Mouse (Mus musculus): ENCODE measurements around the gene Bnipl. TPM values are rescaled to one million over a fixed set of nuclear protein-coding genes. Genes with fewer than 3 reads are reported as not detected.

The Bnipl gene
- polyA plus RNA-seq, 1 experiment from 2014 or later: 0.29 TPM

DNA sequence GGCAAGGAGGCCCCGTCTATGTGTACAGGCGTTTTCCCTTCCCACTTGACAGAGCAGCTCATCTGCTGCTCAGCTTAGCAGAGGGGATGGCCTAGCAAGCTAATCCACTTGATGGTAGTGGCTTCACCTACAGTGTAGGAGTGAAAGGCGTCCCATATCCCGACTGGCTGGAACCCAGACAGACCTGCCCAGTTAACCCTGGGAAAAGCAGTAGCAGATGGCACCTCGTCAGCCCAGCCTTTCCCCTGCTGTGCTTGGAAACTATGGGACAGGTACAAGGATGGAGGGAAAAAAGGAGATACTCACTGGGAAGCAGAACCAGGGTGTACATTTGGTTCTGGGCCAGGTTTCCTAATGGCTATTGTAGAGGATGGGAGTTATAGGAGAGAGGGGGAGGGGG lies 632 bp downstream of the Bnipl start:
- ATAC-seq (ENCODE audit: low FRiP score): no peak
- H3K36me3 ChIP-seq: peaks cover 25% of the 10 kb centered on the region

DNA sequence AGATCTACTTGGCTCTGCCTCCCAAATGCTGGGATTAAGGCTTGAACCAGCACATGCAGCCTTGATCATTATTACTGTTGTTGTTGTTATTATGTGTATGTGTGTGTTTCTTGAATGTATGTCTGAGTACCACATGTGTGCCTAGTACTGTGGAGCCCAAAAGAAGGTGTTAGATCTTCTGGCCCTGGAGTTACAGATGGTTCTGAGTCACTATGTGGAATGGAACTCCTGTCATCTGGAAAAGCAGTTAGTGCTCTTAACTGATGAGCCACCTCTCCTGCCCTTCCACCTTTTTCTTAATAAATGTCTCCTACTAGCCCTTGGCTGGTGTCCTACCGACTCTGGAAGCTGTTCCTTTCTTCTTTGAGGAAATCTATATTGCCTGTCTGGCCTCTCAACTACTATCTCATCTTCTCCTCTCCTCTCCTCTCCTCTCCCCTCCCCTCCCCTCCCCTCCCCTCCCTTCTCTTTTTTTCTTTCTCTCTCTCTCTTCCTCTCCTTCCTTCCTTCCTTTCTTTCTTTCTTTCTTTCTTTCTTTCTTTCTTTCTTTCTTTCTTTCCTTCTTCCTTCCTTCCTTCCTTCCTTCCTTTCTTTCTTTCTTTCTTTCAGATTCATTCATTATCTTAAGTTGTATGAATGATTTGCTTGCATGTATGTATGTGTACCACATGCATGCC lies 3.2 kb downstream of the Bnipl start:
- no peak for ATAC-seq (ENCODE audit: low FRiP score)
- H3K36me3 ChIP-seq: peaks cover 21% of the 10 kb centered on the region
- no peak overlapping the region for H3K4me3 ChIP-seq (replicated peaks)
- WGBS: 76% methylated on average over 1 of the region's 1 CpGs
- H3K4me1 ChIP-seq: no peaks in the 10 kb centered on the region
- H3K9me3 ChIP-seq (replicated peaks): no peaks in the 10 kb centered on the region
- H3K9ac ChIP-seq (replicated peaks): no peak overlapping the region
- H3K27me3 ChIP-seq (replicated peaks): no peaks in the 10 kb centered on the region
- no peak overlapping the region for H3K4me2 ChIP-seq
- no peak overlapping the region for H3K27ac ChIP-seq (replicated peaks)

More for the DNA sequence above, 632 bp downstream of the Bnipl start:
- Histone ChIP-seq H3K9ac (replicated peaks) (no peak overlapping the region), H3K27me3 (replicated peaks) (no peaks in the 10 kb centered on the region), H3K27ac (replicated peaks) (no peak overlapping the region), H3K4me2 (no peak overlapping the region), H3K9me3 (replicated peaks) (no peaks in the 10 kb centered on the region), H3K4me1 (no peaks in the 10 kb centered on the region), H3K4me3 (replicated peaks) (no peak overlapping the region)
- 86% methylated on average over 5 of the region's 5 CpGs for WGBS

DNA sequence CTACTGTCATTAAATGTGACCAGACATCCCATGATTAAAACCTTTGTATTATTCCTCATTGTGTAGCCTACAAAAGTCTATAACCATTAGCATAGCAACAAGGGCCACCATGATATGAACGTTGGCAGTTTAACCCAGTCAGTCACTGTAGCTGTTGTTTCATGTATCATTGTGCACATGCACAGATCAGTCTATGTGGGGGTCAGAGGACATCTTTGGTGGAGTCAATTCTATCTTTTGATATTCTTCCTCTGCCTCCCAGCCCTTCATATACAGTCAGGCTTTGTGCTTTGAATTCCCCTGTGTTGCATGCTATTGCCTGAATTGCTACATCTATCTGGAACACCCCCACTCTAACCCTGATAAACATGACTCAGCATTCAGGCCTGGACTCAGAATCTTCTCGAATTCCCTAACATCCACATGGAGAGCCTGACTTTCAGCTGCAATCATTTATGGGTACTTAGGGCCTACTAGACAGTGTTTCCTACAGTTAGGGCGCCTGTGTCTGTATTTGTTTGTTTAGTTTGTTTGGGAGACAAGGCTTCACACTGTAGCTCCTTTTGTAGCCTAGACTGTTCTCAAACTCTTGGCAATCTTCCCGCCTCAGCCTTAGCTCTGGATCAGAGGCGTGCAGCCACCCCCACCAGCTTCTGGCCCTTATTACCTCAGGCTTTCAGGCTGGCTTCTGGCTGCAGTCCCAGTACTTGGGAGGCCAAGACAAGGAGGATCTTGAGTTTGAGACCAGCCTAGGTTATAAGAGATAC lies 4.3 kb downstream of the Bnipl start:
- Histone ChIP-seq H3K9me3 (replicated peaks) (no peaks in the 10 kb centered on the region), H3K36me3 (peaks cover 20% of the 10 kb centered on the region), H3K4me3 (replicated peaks) (no peak overlapping the region), H3K9ac (replicated peaks) (no peak overlapping the region), H3K27ac (replicated peaks) (no peak overlapping the region), H3K4me1 (no peaks in the 10 kb centered on the region), H3K27me3 (replicated peaks) (no peaks in the 10 kb centered on the region), H3K4me2 (no peak overlapping the region)
- ATAC-seq (ENCODE audit: low FRiP score): no peak; the same call in 1 of the 2 replicates
- 80% methylated on average over 5 of the region's 5 CpGs for WGBS

DNA sequence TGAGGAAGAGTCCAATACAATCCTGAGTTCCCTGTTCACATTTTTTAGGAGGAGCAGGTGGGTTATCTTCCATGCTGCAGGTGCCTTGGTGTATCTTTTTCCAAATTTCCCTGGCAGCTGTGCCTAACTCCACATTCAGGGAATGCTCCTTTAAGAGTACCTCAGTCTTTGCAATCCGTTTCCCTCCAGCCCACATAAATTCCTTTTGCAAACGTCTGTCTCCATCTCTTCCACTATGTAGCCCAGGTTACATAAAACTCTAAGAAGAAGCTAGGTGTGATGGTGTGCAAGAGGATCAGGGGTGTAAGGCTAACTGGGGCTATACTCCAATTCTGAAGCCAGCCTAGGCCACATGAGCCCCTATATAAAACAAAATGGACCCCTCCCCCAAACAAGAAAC lies 7.9 kb downstream of the Bnipl start:
- H3K27ac ChIP-seq (replicated peaks): no peak overlapping the region
- WGBS: 81% methylated on average over 2 of the region's 2 CpGs
- peaks cover 27% of the 10 kb centered on the region for H3K36me3 ChIP-seq
- H3K4me3 ChIP-seq (replicated peaks): no peak overlapping the region
- ATAC-seq (ENCODE audit: low FRiP score): no peak
- no peak overlapping the region for H3K9ac ChIP-seq (replicated peaks)
- no peak overlapping the region for H3K4me2 ChIP-seq
- H3K27me3 ChIP-seq (replicated peaks): no peaks in the 10 kb centered on the region
- no peaks in the 10 kb centered on the region for H3K9me3 ChIP-seq (replicated peaks)
- no peaks in the 10 kb centered on the region for H3K4me1 ChIP-seq

DNA sequence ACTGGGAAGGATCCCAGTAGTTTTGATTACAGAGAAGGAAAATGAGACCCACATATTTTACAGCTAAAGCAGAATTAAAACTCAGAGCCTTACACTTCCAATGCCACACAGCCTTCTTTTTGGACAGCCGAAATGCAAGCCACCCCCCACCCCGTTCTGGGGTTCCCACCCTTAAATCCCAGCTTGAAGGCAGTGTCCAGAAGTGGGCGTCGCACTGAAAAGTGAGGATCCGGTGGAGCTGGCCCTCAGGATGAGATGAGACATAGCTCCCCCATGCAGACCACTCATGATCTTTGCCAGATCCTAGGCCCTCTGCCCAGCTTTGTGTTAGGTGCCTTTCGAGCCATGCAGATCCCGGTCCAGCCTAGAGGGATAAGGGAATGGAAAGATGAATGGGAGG lies 9.5 kb downstream of the Bnipl start, which contains the start of gene Gm128:
TSS of gene Gm128 (minus strand) at position 101 of the 400 bp plus-strand sequence.
- WGBS: 83% methylated on average over 7 of the region's 7 CpGs
- no peak for ATAC-seq (ENCODE audit: low FRiP score)
- peaks cover 42% of the 10 kb centered on the region for H3K36me3 ChIP-seq
- no peak within 1 kb of the TSS for H3K27ac ChIP-seq (replicated peaks)
- no peaks in the 10 kb centered on the region for H3K4me1 ChIP-seq
- no peaks in the 10 kb centered on the region for H3K9me3 ChIP-seq (replicated peaks)
- peak within 1 kb of the TSS; percentile 16 for H3K4me2 ChIP-seq
- H3K4me3 ChIP-seq (replicated peaks): no peak within 1 kb of the TSS
- H3K27me3 ChIP-seq (replicated peaks): no peaks in the 10 kb centered on the region
- H3K9ac ChIP-seq (replicated peaks): no peak within 1 kb of the TSS

DNA sequence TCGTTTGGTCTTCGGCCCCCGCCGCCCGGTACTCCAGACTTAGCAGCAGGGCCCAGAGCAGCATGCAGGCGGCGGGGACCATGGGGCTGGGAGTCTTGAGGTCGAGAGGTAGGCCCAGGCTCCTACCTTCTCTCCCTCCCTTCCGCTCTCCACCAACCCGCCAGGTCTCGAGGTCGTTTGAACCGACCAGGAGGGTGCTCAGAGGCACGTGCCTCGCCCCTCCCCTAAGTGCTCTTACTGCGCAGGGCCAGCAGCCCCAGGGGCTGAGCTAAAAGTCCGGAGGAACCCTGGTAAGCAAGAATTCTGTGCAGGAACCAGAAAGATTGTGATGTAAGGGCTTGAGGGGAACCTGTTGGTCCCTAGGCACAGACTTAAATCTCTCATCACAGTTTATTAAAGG lies 10.1 kb downstream of the Bnipl start:
- no peak overlapping the region for H3K27ac ChIP-seq (replicated peaks)
- H3K27me3 ChIP-seq (replicated peaks): no peaks in the 10 kb centered on the region
- no peaks in the 10 kb centered on the region for H3K4me1 ChIP-seq
- H3K9ac ChIP-seq (replicated peaks): no peak overlapping the region
- no peak overlapping the region for H3K4me3 ChIP-seq (replicated peaks)
- peak overlapping the region; percentile 16 for H3K4me2 ChIP-seq
- H3K36me3 ChIP-seq: peaks cover 47% of the 10 kb centered on the region
- H3K9me3 ChIP-seq (replicated peaks): no peaks in the 10 kb centered on the region
- WGBS: 34% methylated on average over 17 of the region's 17 CpGs
- no peak for ATAC-seq (ENCODE audit: low FRiP score)

DNA sequence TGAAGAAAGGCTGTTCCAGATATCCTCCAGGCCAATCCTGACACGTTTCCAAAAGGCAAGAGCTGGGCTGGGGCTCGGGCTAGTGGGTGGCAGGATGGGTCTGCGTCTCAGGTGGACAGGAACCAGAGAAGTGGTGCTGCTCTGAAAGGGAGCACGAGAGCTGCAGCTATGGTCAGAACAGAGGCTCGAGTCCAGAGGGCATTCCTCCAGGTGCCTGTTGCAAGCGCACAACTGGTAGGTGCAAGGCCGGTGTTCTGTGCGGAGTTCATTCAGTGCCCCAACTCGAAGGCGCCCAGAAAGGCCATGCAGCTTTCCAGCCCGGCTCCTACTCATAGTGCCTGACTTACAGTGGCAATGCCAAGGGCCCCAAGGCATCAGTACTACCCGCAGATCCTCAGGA lies 11.0 kb downstream of the Bnipl start:
- H3K4me3 ChIP-seq (replicated peaks): no peak overlapping the region
- no peaks in the 10 kb centered on the region for H3K9me3 ChIP-seq (replicated peaks)
- H3K27me3 ChIP-seq (replicated peaks): no peaks in the 10 kb centered on the region
- no peak overlapping the region for H3K4me2 ChIP-seq
- 90% methylated on average over 12 of the region's 12 CpGs for WGBS
- H3K36me3 ChIP-seq: peaks cover 47% of the 10 kb centered on the region
- H3K27ac ChIP-seq (replicated peaks): no peak overlapping the region
- no peak for ATAC-seq (ENCODE audit: low FRiP score)
- H3K4me1 ChIP-seq: no peaks in the 10 kb centered on the region
- no peak overlapping the region for H3K9ac ChIP-seq (replicated peaks)

DNA sequence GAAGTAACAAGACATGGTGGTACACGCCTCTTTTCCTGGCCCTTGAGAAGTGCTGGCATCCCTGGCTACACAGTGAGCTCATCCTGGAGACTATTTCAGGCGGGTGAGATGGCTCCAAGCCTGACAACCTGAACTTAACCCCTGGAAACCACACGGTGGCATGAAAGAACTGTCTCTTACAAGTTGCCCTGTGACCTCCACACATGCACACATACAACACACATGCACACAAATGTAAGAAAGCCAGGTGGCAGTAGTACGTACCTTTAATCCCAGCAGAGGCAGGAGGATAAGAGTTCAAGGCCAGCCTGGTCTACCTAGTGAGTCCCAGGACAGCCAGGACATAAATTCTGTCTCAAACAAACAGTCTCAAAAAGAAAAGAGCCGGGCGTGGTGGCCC lies 12.0 kb downstream of the Bnipl start:
- H3K9ac ChIP-seq (replicated peaks): no peak overlapping the region
- H3K36me3 ChIP-seq: peaks cover 49% of the 10 kb centered on the region
- no peak overlapping the region for H3K27ac ChIP-seq (replicated peaks)
- 92% methylated on average over 6 of the region's 6 CpGs for WGBS
- no peaks in the 10 kb centered on the region for H3K4me1 ChIP-seq
- no peaks in the 10 kb centered on the region for H3K27me3 ChIP-seq (replicated peaks)
- no peaks in the 10 kb centered on the region for H3K9me3 ChIP-seq (replicated peaks)
- H3K4me3 ChIP-seq (replicated peaks): no peak overlapping the region
- no peak overlapping the region for H3K4me2 ChIP-seq
- ATAC-seq (ENCODE audit: low FRiP score): no peak

DNA sequence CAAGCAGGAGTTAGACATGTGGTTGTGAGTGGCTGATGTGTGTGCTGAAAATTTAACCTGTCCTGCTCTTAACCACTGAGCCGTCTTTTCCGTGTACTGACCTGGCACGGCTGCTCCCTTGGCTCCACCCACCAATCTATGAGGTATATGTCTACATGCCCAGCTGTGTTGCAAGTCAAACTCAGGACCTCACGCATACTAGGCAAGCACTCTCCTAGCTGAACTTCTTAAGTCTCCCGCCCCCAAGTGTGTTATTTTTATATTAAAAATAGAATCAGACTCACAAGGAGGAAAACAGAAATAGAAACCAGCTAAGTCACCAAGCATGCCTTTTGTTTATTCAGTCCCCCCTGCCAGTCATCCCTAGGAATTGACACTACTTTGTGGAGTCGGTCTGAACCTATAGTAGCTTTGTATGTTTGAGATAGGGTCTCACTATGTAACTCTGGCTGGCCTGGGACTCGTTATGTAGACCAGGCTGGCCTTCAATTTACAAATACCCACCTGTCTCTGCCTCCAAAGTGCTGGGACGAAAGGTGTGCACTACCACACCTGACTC lies 13.4 kb downstream of the Bnipl start:
- Histone ChIP-seq H3K27ac (replicated peaks) (no peak overlapping the region), H3K9me3 (replicated peaks) (no peaks in the 10 kb centered on the region), H3K36me3 (peaks cover 59% of the 10 kb centered on the region), H3K4me2 (no peak overlapping the region), H3K27me3 (replicated peaks) (no peaks in the 10 kb centered on the region), H3K4me3 (replicated peaks) (no peak overlapping the region), H3K9ac (replicated peaks) (no peak overlapping the region), H3K4me1 (0 out of 2 replicates have a peak, but pooled peaks cover 7% of the 10 kb centered on the region)
- no peak for ATAC-seq (ENCODE audit: low FRiP score)
- 91% methylated on average over 8 of the region's 8 CpGs for WGBS

DNA sequence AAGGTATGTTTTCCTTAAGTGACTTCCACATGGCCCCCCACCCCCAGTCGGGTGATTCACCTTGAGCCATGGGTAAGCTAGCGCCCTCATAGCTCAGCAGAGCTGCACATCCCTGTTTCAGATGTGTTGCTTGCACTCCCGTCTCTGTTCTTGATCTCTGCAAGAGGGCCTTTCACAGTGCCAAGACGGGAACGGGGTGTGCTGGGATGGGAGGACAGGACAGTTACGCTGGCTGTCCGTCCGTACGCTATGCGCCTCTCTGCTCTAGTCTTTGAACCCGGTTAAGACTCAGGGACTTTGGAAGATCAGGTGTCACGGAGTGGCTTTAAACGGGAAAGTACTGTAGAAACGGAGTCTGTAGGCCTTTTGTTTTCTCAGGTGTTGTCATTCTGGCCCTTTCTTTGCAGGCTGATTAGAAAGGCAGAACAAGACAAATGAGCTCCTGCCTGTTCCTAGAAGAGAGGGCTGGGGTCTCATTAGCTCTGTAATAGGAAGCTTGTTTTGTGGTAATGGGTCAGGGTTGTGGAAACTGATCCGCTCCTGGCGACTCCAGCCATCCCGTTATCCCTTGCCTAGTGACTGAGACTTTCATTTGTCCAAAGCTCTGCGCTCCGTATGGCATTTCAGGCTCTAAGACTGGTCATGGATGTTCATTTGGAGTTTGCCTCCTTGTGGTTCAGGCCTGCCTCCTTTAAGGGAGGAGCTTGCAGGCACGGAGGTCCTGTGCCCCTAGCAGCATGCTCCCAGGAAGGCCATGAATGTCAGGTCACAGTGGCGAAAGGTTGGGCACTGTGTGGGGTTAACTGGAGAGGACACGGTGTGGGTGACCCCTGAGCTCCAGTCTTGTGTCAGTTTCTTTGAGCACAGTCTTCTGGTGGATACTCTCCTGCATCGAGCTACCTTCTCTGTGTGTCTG lies 15.3 kb downstream of the Bnipl start:
- Histone ChIP-seq H3K27me3 (replicated peaks) (no peaks in the 10 kb centered on the region), H3K4me3 (replicated peaks) (no peak overlapping the region), H3K36me3 (peaks cover 70% of the 10 kb centered on the region), H3K4me2 (no peak overlapping the region), H3K9me3 (replicated peaks) (no peaks in the 10 kb centered on the region), H3K9ac (replicated peaks) (no peak overlapping the region), H3K4me1 (peaks cover 23% of the 10 kb centered on the region), H3K27ac (replicated peaks) (no peak overlapping the region)
- 84% methylated on average over 23 of the region's 23 CpGs for WGBS
- no peak for ATAC-seq (ENCODE audit: low FRiP score)

DNA sequence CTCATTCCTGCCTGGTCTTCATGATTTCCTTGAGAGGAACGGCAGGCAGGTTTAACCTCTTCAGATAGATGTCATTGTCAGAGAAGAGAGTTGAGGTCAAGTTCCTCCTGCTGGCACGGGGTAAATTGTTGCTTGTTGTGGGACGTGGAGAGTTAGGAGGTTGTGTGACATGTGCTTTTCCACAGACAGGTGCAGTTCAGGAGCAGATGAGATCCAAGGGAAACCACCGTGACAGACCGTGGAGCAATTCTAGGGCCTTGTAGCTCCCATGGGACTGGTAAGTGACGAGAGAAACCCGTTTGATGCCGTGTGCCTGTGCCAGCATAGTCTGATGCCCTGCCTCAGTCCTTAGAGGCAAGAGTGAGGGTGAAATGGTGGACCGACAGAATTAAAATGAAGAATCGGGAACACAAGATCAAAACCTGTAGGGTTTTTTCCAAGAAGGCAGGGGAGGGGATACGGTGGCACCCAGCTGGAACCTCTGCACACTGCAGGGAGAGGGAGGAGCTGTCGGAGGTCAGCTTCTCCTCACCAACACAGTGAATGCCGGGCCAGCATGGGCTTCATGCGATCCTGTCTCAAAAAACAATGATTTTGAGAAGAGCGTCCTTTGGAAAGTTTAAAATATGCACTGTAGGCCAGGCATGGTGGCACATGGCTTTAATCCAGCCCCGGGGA lies 17.6 kb downstream of the Bnipl start:
- Histone ChIP-seq H3K27me3 (replicated peaks) (no peaks in the 10 kb centered on the region), H3K36me3 (peaks cover 67% of the 10 kb centered on the region), H3K4me1 (peaks cover 37% of the 10 kb centered on the region), H3K9ac (replicated peaks) (no peak overlapping the region), H3K9me3 (replicated peaks) (no peaks in the 10 kb centered on the region), H3K27ac (replicated peaks) (no peak overlapping the region), H3K4me3 (replicated peaks) (no peak overlapping the region), H3K4me2 (no peak overlapping the region)
- WGBS: 71% methylated on average over 16 of the region's 16 CpGs
- ATAC-seq (ENCODE audit: low FRiP score): no peak
